Mouse (Mus musculus) MEL (cell line): ENCODE data around the gene Reep6. TPM values are rescaled to one million over a fixed set of nuclear protein-coding genes. Genes with fewer than 3 reads are reported as not detected.

ENCODE experiments used
- DNase-seq: peaks from one replicate; pipeline ENCODE4 v3.0.0; 2011; ENCODE audit warnings: low read depth, low spot score
- H3K27ac ChIP-seq: 2 replicates; pipeline ENCODE4 v1.5.1; 2012; ENCODE audit warnings: low read depth, mild to moderate bottlenecking, control low read depth, low read length, moderate library complexity; ENCODE audit not compliant: control insufficient read depth
- H3K27me3 ChIP-seq, 2 experiments: fragments of 150-350 bp in 1 of 2; sonication (generic) in 1 of 2; 2 replicates each; pipeline ENCODE4 v1.6.1; 2012; ENCODE audit warnings: low read length in 2 of 2, mild to moderate bottlenecking in 2 of 2, improper control_type of control experiment in 1 of 2, moderate library complexity in 1 of 2; ENCODE audit not compliant: insufficient read depth in 2 of 2, control insufficient read depth in 1 of 2
- H3K36me3 ChIP-seq, 2 experiments: 2 replicates each; pipeline ENCODE4 v1.6.1; 2012 to 2014; ENCODE audit warnings: low read length in 2 of 2, improper control_type of control experiment in 1 of 2, inconsistent platforms in 1 of 2, mild to moderate bottlenecking in 1 of 2; ENCODE audit not compliant: insufficient read depth in 2 of 2, control insufficient read depth in 1 of 2
- H3K4me1 ChIP-seq, 2 experiments: fragments of 150-350 bp in 1 of 2; sonication (generic) in 1 of 2; 2 replicates each; pipeline ENCODE4 v1.6.1; 2012; ENCODE audit warnings: low read length in 2 of 2, improper control_type of control experiment in 1 of 2, mild to moderate bottlenecking in 1 of 2; ENCODE audit not compliant: insufficient read depth in 2 of 2, control insufficient read depth in 1 of 2
- H3K4me3 ChIP-seq, 2 experiments: fragments of 150-350 bp in 1 of 2; sonication (generic) in 1 of 2; 2 replicates each; pipeline ENCODE4 v1.5.1; 2012; ENCODE audit warnings: low read depth in 2 of 2, low read length in 2 of 2, mild to moderate bottlenecking in 2 of 2, moderate library complexity in 2 of 2, control low read depth in 1 of 2, improper control_type of control experiment in 1 of 2; ENCODE audit not compliant: control insufficient read depth in 1 of 2, insufficient read depth in 1 of 2
- H3K79me2 ChIP-seq: 2 replicates; pipeline ENCODE4 v1.6.1; 2012; ENCODE audit warnings: mild to moderate bottlenecking, low read length, moderate library complexity; ENCODE audit not compliant: control insufficient read depth, poor library complexity, insufficient read depth
- H3K9ac ChIP-seq: 2 replicates; pipeline ENCODE4 v1.6.1; 2012; ENCODE audit warnings: low read depth, mild to moderate bottlenecking, control low read depth, low read length, moderate library complexity; ENCODE audit not compliant: control insufficient read depth, poor library complexity, severe bottlenecking
- H3K9me3 ChIP-seq: fragments of 150-350 bp; sonication (generic); replicated peaks from 2 replicates; pipeline ENCODE4 v1.6.1; 2012; ENCODE audit warnings: mild to moderate bottlenecking, low read length, improper control_type of control experiment, moderate library complexity; ENCODE audit not compliant: insufficient read depth
- BHLHE40 ChIP-seq: IDR thresholded peaks from 2 replicates; pipeline ENCODE4 v1.6.1; 2012; ENCODE audit warnings: low read depth, mild to moderate bottlenecking, inconsistent platforms, low read length, improper control_type of control experiment, borderline replicate concordance
- CHD1 ChIP-seq: IDR thresholded peaks from 2 replicates; pipeline ENCODE4 v1.6.1; 2012; ENCODE audit warnings: low read depth, mild to moderate bottlenecking, inconsistent platforms, low read length, improper control_type of control experiment
- CTCF ChIP-seq, 3 experiments: IDR thresholded peaks in 2 of 3; conservative IDR thresholded peaks in 1 of 3; 2 replicates each; pipeline ENCODE4 v1.5.1; 2011 to 2012; ENCODE audit warnings: low read length in 3 of 3, low read depth in 2 of 3, mild to moderate bottlenecking in 2 of 3, improper control_type of control experiment in 1 of 3, inconsistent platforms in 1 of 3, mixed read lengths in 1 of 3, moderate library complexity in 1 of 3; ENCODE audit not compliant: control insufficient read depth in 1 of 3, insufficient read depth in 1 of 3, poor library complexity in 1 of 3, severe bottlenecking in 1 of 3
- ELF1 ChIP-seq: IDR thresholded peaks from 2 replicates; pipeline ENCODE4 v1.6.1; 2014; ENCODE audit warnings: low read depth, mild to moderate bottlenecking, inconsistent platforms, low read length, improper control_type of control experiment, moderate library complexity
- EP300 ChIP-seq, 2 experiments: IDR thresholded peaks; 2 replicates each; pipeline ENCODE4 v1.6.1; 2011; ENCODE audit warnings: improper control_type of control experiment in 2 of 2, low read length in 2 of 2, low read depth in 1 of 2, mild to moderate bottlenecking in 1 of 2
- ETS1 ChIP-seq: IDR thresholded peaks from 2 replicates; pipeline ENCODE4 v1.6.1; 2012; ENCODE audit warnings: low read depth, mild to moderate bottlenecking, inconsistent platforms, low read length, improper control_type of control experiment, moderate library complexity
- GABPA ChIP-seq: IDR thresholded peaks from 2 replicates; pipeline ENCODE4 v1.6.1; 2012; ENCODE audit warnings: low read depth, mild to moderate bottlenecking, inconsistent platforms, low read length, improper control_type of control experiment, moderate library complexity
- GATA1 ChIP-seq: IDR thresholded peaks from 2 replicates; pipeline ENCODE4 v1.6.1; 2011; ENCODE audit warnings: low read depth, low read length, improper control_type of control experiment
- HCFC1 ChIP-seq: IDR thresholded peaks from 2 replicates; pipeline ENCODE4 v1.6.1; 2012; ENCODE audit warnings: low read depth, mild to moderate bottlenecking, inconsistent platforms, low read length, improper control_type of control experiment, moderate library complexity
- KAT2A ChIP-seq: conservative IDR thresholded peaks from 2 replicates; pipeline ENCODE4 v1.6.1; 2012; ENCODE audit warnings: low read depth, low read length, improper control_type of control experiment, inconsistent platforms
- MAFK ChIP-seq: IDR thresholded peaks from 2 replicates; pipeline ENCODE4 v1.6.1; 2011; ENCODE audit warnings: low read depth, mild to moderate bottlenecking, low read length, improper control_type of control experiment, borderline replicate concordance
- MAX ChIP-seq: IDR thresholded peaks from 2 replicates; pipeline ENCODE4 v1.6.1; 2011; ENCODE audit warnings: low read length, improper control_type of control experiment
- MAZ ChIP-seq: IDR thresholded peaks from 2 replicates; pipeline ENCODE4 v1.6.1; 2012; ENCODE audit warnings: low read depth, mild to moderate bottlenecking, inconsistent platforms, low read length, improper control_type of control experiment
- MEF2A ChIP-seq: IDR thresholded peaks from 2 replicates; pipeline ENCODE4 v1.6.1; 2014; ENCODE audit warnings: low read depth, mild to moderate bottlenecking, inconsistent platforms, low read length, improper control_type of control experiment; ENCODE audit not compliant: poor library complexity, insufficient replicate concordance, severe bottlenecking; ENCODE audit errors: extremely low read depth
- MXI1 ChIP-seq: IDR thresholded peaks from 2 replicates; pipeline ENCODE4 v1.6.1; 2011; ENCODE audit warnings: mild to moderate bottlenecking, low read depth, low read length, improper control_type of control experiment
- MYC ChIP-seq: IDR thresholded peaks from 2 replicates; pipeline ENCODE4 v1.6.1; 2011; ENCODE audit warnings: low read depth, mild to moderate bottlenecking, low read length, improper control_type of control experiment, moderate library complexity
- NRF1 ChIP-seq: IDR thresholded peaks from 2 replicates; pipeline ENCODE4 v1.6.1; 2014; ENCODE audit warnings: low read depth, mild to moderate bottlenecking, inconsistent platforms, low read length, improper control_type of control experiment, moderate library complexity; ENCODE audit not compliant: poor library complexity, insufficient read depth, severe bottlenecking
- POLR2AphosphoS2 ChIP-seq: IDR thresholded peaks from 2 replicates; pipeline ENCODE4 v1.6.1; 2011; ENCODE audit warnings: low read length, improper control_type of control experiment
- RAD21 ChIP-seq: IDR thresholded peaks from 2 replicates; pipeline ENCODE4 v1.6.1; 2011; ENCODE audit warnings: mild to moderate bottlenecking, low read depth, low read length, improper control_type of control experiment
- RCOR1 ChIP-seq: IDR thresholded peaks from 2 replicates; pipeline ENCODE4 v1.6.1; 2012; ENCODE audit warnings: low read depth, mild to moderate bottlenecking, inconsistent platforms, low read length, improper control_type of control experiment
- SMC3 ChIP-seq: IDR thresholded peaks from 2 replicates; pipeline ENCODE4 v1.6.1; 2011; ENCODE audit warnings: low read depth, low read length, improper control_type of control experiment
- TAL1 ChIP-seq: IDR thresholded peaks from 2 replicates; pipeline ENCODE4 v1.6.1; 2012; ENCODE audit warnings: mild to moderate bottlenecking, inconsistent platforms, low read length, moderate library complexity, mixed read lengths
- UBTF ChIP-seq: IDR thresholded peaks from 2 replicates; pipeline ENCODE4 v1.6.1; 2012; ENCODE audit warnings: low read depth, mild to moderate bottlenecking, inconsistent platforms, low read length, improper control_type of control experiment, moderate library complexity, borderline replicate concordance; ENCODE audit not compliant: insufficient read depth
- USF1 ChIP-seq: IDR thresholded peaks from 2 replicates; pipeline ENCODE4 v1.6.1; 2014; ENCODE audit warnings: low read depth, mild to moderate bottlenecking, inconsistent platforms, low read length, improper control_type of control experiment, moderate library complexity
- ZMIZ1 ChIP-seq: IDR thresholded peaks from 2 replicates; pipeline ENCODE4 v1.6.1; 2012; ENCODE audit warnings: low read depth, mild to moderate bottlenecking, inconsistent platforms, low read length, improper control_type of control experiment, moderate library complexity
- polyA plus RNA-seq, 2 experiments: library from polyadenylated mRNA; stranded (reverse) in 1 of 2; unstranded in 1 of 2; fragments of >175 nt in 1 of 2; fragments of >200 nt in 1 of 2; gene quantifications; 2 replicates each; pipeline versions ENCODE4 v1.2.1 to v1.2.4; 2012; ENCODE audit warnings: low replicate concordance in 2 of 2, low read depth in 1 of 2; ENCODE audit not compliant: insufficient read length in 2 of 2, insufficient read depth in 1 of 2, missing spikeins in 1 of 2
- total RNA-seq: library from RNA; depleted of rRNA; stranded (reverse); fragments of 300-350 nt; gene quantifications from 2 replicates; pipeline ENCODE4 v1.2.3, GENCODE M21; 2012

The Reep6 gene
- total and polyA plus RNA-seq, 3 experiments, result 3.2 to 27.9 TPM; not detected in 1

DNA sequence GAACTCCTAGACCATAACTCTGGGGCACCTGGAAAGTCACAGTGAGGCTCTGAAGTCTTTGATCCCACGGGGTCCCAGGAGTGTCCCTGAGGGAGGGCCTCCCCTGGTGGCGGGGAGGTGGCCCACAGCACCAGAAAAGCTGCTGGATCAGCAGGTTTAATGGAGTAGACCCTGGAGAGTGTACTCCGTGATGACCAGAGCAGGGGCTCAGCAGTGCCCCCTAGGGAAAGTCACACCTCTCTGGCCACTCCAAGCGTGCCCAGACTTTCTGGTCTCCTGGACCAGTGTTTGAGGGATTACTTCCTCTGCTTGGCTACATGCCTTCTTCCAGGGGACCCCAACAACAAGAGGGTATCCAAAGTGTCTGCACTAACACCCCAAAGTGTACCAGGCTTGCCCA is 53.7 kb downstream of the Reep6 start:
- Histone ChIP-seq H3K9me3 (no peaks in the 10 kb centered on the region), H3K4me1 (peaks cover 1 to 31% of the 10 kb centered on the region in 2 experiments; a peak in 3 of 4 replicates), H3K27me3 (no peaks in the 10 kb centered on the region), H3K4me3 (no peak overlapping the region), H3K27ac (no peak overlapping the region), H3K36me3 (peaks cover 0 to 15% of the 10 kb centered on the region in 2 experiments; a peak in 2 of 4 replicates), H3K9ac (no peak overlapping the region), H3K79me2 (peaks cover 17% of the 10 kb centered on the region)
- TF ChIP-seq BHLHE40 (no peak), POLR2AphosphoS2 (no peak), CHD1 (no peak), UBTF (no peak), CTCF (IDR thresholded peaks at IDR 0.05 in 2 of 3, conservative IDR thresholded peaks at IDR 0.05 in 1 of 3; ENCODE audit: control insufficient read depth in 1 of 3, insufficient read depth in 1 of 3, low read depth in 2 of 3, low read length in 3 of 3, poor library complexity in 1 of 3, severe bottlenecking in 1 of 3) (peak; percentile 25 to 35 (median 29); a peak in 4 of 6 replicates)
- no peak for DNase-seq

DNA sequence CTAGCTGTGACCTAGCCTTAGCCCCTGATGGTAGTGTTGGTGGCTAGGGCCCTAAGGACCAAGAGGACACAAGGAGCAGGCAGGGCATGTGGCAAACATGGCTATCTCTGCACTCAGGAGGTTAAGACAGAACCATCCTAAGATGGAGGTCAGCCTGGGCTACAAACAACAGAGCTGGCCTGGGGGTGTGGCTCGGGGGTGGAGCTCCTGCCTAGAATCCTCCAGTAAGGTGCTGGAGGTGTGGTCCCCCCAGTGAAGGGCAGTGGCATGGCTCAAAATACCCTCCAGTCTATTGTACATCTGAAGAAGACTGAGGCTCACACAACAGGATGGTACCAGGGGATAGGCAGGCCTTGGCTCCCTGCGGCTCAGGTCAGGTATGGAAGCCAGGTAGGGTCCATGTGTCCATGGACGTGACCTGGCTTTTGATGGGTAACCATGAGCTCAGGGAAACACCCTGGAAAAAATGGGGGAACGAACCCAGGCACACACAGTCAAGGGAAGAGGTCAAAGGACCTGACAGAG is 54.4 kb downstream of the Reep6 start:
- Histone ChIP-seq H3K4me3 (no peak overlapping the region), H3K4me1 (peaks cover 7 to 36% of the 10 kb centered on the region in 2 experiments), H3K36me3 (peaks cover 0 to 22% of the 10 kb centered on the region in 2 experiments; a peak in 2 of 4 replicates), H3K27me3 (no peaks in the 10 kb centered on the region), H3K79me2 (peaks cover 17% of the 10 kb centered on the region), H3K9ac (no peak overlapping the region), H3K9me3 (no peaks in the 10 kb centered on the region), H3K27ac (no peak overlapping the region)
- TF ChIP-seq TAL1 (no peak), RCOR1 (no peak), MAFK (no peak), MXI1 (no peak)
- peak; percentile 39 for DNase-seq

DNA sequence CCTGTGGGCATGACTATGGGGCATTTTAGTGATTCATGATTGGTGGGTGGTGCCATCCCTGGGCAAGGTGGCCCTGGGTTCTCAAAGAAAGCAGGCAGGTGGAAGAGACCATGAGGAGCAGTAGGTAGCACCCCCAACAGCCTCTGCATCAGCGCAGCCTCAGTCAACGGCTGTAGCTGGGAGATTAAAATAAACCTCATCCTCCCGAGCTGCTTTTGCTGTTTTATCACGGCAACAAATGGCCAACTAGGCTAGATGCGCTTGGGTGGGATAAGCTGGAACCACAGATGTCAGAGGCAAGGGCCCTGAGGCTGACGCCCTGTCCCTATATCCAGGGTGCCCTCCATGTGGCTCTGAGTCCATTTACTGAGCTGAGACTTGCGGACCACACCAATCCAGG is 55.0 kb downstream of the Reep6 start:
- H3K79me2 ChIP-seq, result peaks cover 17% of the 10 kb centered on the region
- peaks cover 0 to 22% of the 10 kb centered on the region in 2 experiments; a peak in 2 of 4 replicates for H3K36me3 ChIP-seq
- TF ChIP-seq SMC3 (no peak), ELF1 (no peak), USF1 (no peak), MAX (no peak), RAD21 (no peak), MAZ (no peak), ETS1 (no peak), TAL1 (peak; percentile 62), GATA1 (0 out of 2 replicates have a peak, but pooled peaks have one; percentile 27), CTCF (IDR thresholded peaks at IDR 0.05 in 2 of 3, conservative IDR thresholded peaks at IDR 0.05 in 1 of 3; ENCODE audit: control insufficient read depth in 1 of 3, insufficient read depth in 1 of 3, low read depth in 2 of 3, low read length in 3 of 3, poor library complexity in 1 of 3, severe bottlenecking in 1 of 3) (no peak), MYC (no peak), NRF1 (no peak), HCFC1 (no peak), GABPA (no peak), EP300 (IDR thresholded peaks at IDR 0.05; ENCODE audit: low read depth in 1 of 2, low read length in 2 of 2) (peak in 1 of 2 experiments; percentile 42; a peak in 2 of 4 replicates), KAT2A (no peak), ZMIZ1 (no peak), MEF2A (no peak)
- DNase-seq, result peak; percentile 43
- no peak overlapping the region for H3K27ac ChIP-seq
- H3K9ac ChIP-seq, result no peak overlapping the region
- no peaks in the 10 kb centered on the region for H3K9me3 ChIP-seq
- H3K4me3 ChIP-seq, result no peak overlapping the region
- H3K4me1 ChIP-seq, result peaks cover 9 to 39% of the 10 kb centered on the region in 2 experiments
- no peaks in the 10 kb centered on the region for H3K27me3 ChIP-seq
